Mouse (Mus musculus) neutrophil, adult 5-6 weeks (primary cell): Measurements from ENCODE around the gene Bves. TPM values are rescaled to one million over a fixed set of nuclear protein-coding genes. Genes with fewer than 3 reads are reported as not detected.
"Not testable (repeated sequence)": the region's sequence is repeated elsewhere in the genome, so short reads cannot be mapped to it uniquely, and the experiment has no call there.

Experiments
- ATAC-seq: fragments of 151-379, 151-347 bp; 2 replicates; pipeline ENCODE4 v1.8.0; 2017; ENCODE audit warnings: mild to moderate bottlenecking, moderate TSS enrichment; ENCODE audit not compliant: insufficient number of reproducible peaks, poor library complexity, low FRiP score, severe bottlenecking; ENCODE audit errors: extremely low read depth
- total RNA-seq: library from RNA; stranded (forward); fragments of 200-1000 nt; gene quantifications from 2 replicates; pipeline ENCODE4 v1.2.3, GENCODE M21; 2017

Gene Bves
- total RNA-seq, 1 experiment from 2014 or later: not detected

GRCm38 (mm10) chr10:45339106-45339505 lies 3.5 kb downstream of the Bves start:
- no peak for ATAC-seq

GRCm38 (mm10) chr10:45344381-45344780 lies 8.8 kb downstream of the Bves start:
- ATAC-seq: no peak

- ATAC-seq: no peak
These were observed 9.6 kb downstream of the Bves start for GRCm38 (mm10) chr10:45345217-45345616.

GRCm38 (mm10) chr10:45348143-45348542 lies 12.6 kb downstream of the Bves start:
- not testable (repeated sequence) for ATAC-seq

GRCm38 (mm10) chr10:45356091-45356490 lies 20.5 kb downstream of the Bves start:
- ATAC-seq: no peak

- no peak for ATAC-seq
These were observed 27.8 kb downstream of the Bves start for GRCm38 (mm10) chr10:45363396-45363795.

- no peak for ATAC-seq
These were observed 31.6 kb downstream of the Bves start for GRCm38 (mm10) chr10:45366987-45367705.

GRCm38 (mm10) chr10:45369639-45370038 lies 34.1 kb downstream of the Bves start:
- ATAC-seq: no peak

- no peak for ATAC-seq
These were observed 35.0 kb downstream of the Bves start for GRCm38 (mm10) chr10:45370545-45370944.

- ATAC-seq: peak; percentile 51; the same call in 1 of the 2 replicates
These were observed 37.6 kb downstream of the Bves start for GRCm38 (mm10) chr10:45372994-45373692.

GRCm38 (mm10) chr10:45378269-45378668 lies 42.7 kb downstream of the Bves start:
- no peak for ATAC-seq

GRCm38 (mm10) chr10:45381937-45382636 lies 46.5 kb downstream of the Bves start:
- ATAC-seq: no peak

GRCm38 (mm10) chr10:45382637-45382958 lies 47.0 kb downstream of the Bves start:
- ATAC-seq: no peak

GRCm38 (mm10) chr10:45398211-45398610 lies 62.6 kb downstream of the Bves start:
- no peak for ATAC-seq

GRCm38 (mm10) chr10:45399702-45400243 lies 64.2 kb downstream of the Bves start:
- no peak for ATAC-seq

GRCm38 (mm10) chr10:45410624-45411341 lies 75.2 kb downstream of the Bves start:
- ATAC-seq: no peak

- no peak for ATAC-seq
These were observed 76.2 kb downstream of the Bves start for GRCm38 (mm10) chr10:45411741-45412140.

- ATAC-seq: no peak
These were observed 76.6 kb downstream of the Bves start for GRCm38 (mm10) chr10:45412144-45412543.
